Comparison of ENCODE assay signal across 25 mouse cellular contexts in genomic region chr5:150021805-150022204, GRCm38 (mm10). TPM values are rescaled to one million over a fixed set of nuclear protein-coding genes. Genes with fewer than 3 reads are reported as not detected.
DNase-seq lines count a peak whose midpoint lies in the region; ATAC-seq and TF ChIP-seq lines count a peak whose summit lies in the region.
"Had no signal": no experiment of that assay in that cellular context is flagged by ENCODE, and none has a peak within 500 bp of the region (broad histone marks: within the 10 kb centered on the region; RNA-seq: fewer than 3 reads in every experiment).

No protein-coding gene starts in this region.

- no peaks in the 10 kb centered on the region for H3K9me3 ChIP-seq in forebrain, embryonic 13.5 days (replicated peaks)
- no peaks in the 10 kb centered on the region for H3K9me3 ChIP-seq in forebrain, embryonic 12.5 days
- H3K9me3 ChIP-seq: forebrain, embryonic 15.5 days; hindbrain, embryonic 15.5 days had no signal

- H3K4me3 ChIP-seq in forebrain, embryonic 13.5 days = no peak overlapping the region
- H3K4me3 ChIP-seq in forebrain, embryonic 12.5 days (replicated peaks) = no peak overlapping the region
- H3K4me3 ChIP-seq: forebrain, embryonic 15.5 days; heart, embryonic 13.5 days; hindbrain, embryonic 12.5 days; hindbrain, embryonic 15.5 days had no signal

- WGBS in forebrain, embryonic 13.5 days = 37% methylated on average over 4 of the region's 4 CpGs
- whole genome bisulfite sequencing in forebrain, embryonic 12.5 days = 33% methylated on average over 4 of the region's 4 CpGs

- no peak overlapping the region for H3K9ac ChIP-seq in forebrain, embryonic 13.5 days
- H3K9ac ChIP-seq in forebrain, embryonic 12.5 days = no peak overlapping the region
- H3K9ac ChIP-seq: forebrain, embryonic 15.5 days; heart, embryonic 13.5 days; hindbrain, embryonic 12.5 days; hindbrain, embryonic 15.5 days had no signal

- H3K27me3 ChIP-seq in forebrain, embryonic 13.5 days = no peaks in the 10 kb centered on the region; the same call in 1 of the 2 replicates
- H3K27me3 ChIP-seq in forebrain, embryonic 12.5 days = no peaks in the 10 kb centered on the region
- H3K27me3 ChIP-seq: forebrain, embryonic 15.5 days; heart, embryonic 13.5 days; hindbrain, embryonic 12.5 days had no signal

- H3K4me2 ChIP-seq in forebrain, embryonic 13.5 days = no peak overlapping the region
- no peak overlapping the region for H3K4me2 ChIP-seq in forebrain, embryonic 12.5 days
- H3K4me2 ChIP-seq: forebrain, embryonic 15.5 days; heart, embryonic 13.5 days; hindbrain, embryonic 12.5 days; hindbrain, embryonic 15.5 days had no signal

- peaks cover 13% of the 10 kb centered on the region for H3K4me1 ChIP-seq in forebrain, embryonic 13.5 days
- peaks cover 5% of the 10 kb centered on the region; the same call in 1 of the 2 replicates for H3K4me1 ChIP-seq in forebrain, embryonic 12.5 days
- H3K4me1 ChIP-seq: heart, embryonic 13.5 days had no signal

- peak; percentile 54 for DNase-seq in heart, adult 11 months
- DNase-seq in heart, adult 18-20 months = no peak
- DNase-seq in brain, embryonic 14.5 days (ENCODE audit: low read depth) = peak; percentile 60
- DNase-seq in urinary bladder, postnatal 25 days (ENCODE audit: low spot score) = no peak
- DNase-seq: adrenal gland, adult 2 months; adrenal gland, postnatal 14 days; cerebellum, adult 18-20 months; cerebellum, adult 9-10 months; cerebellum, postnatal 36 days; gastrocnemius, postnatal 10 days; gastrocnemius, postnatal 36 days; heart, postnatal 14 days had no signal

- ATAC-seq in forebrain, embryonic 13.5 days = peak; percentile 63; the same call in 1 of the 2 replicates
- ATAC-seq in forebrain, embryonic 12.5 days (ENCODE audit: low FRiP score) = no peak
- ATAC-seq: CD4-positive, CD25-positive, alpha-beta regulatory T cell, adult 4 months; intestine, postnatal 0 days had no signal

- TF ChIP-seq POLR2A in brain, embryonic 14.5 days (IDR thresholded peaks at IDR 0.05; ENCODE audit: borderline replicate concordance, extremely low read depth, insufficient read depth, insufficient read length, poor library complexity, severe bottlenecking) = no peak

- H3K36me3 ChIP-seq in forebrain, embryonic 13.5 days (ENCODE audit: poor library complexity, severe bottlenecking) = no peaks in the 10 kb centered on the region
- H3K36me3 ChIP-seq in forebrain, embryonic 12.5 days (replicated peaks) = no peaks in the 10 kb centered on the region
- H3K36me3 ChIP-seq: forebrain, embryonic 15.5 days; heart, embryonic 13.5 days; hindbrain, embryonic 12.5 days; hindbrain, embryonic 15.5 days had no signal

- 0 out of 2 replicates have a peak overlapping the region, but pooled peaks have one; percentile 31 for H3K27ac ChIP-seq in forebrain, embryonic 13.5 days
- no peak overlapping the region for H3K27ac ChIP-seq in forebrain, embryonic 12.5 days
- H3K27ac ChIP-seq: forebrain, embryonic 15.5 days; heart, embryonic 13.5 days; hindbrain, embryonic 12.5 days; hindbrain, embryonic 15.5 days had no signal

- TF ChIP-seq CTCF in brain, embryonic 14.5 days (IDR thresholded peaks at IDR 0.05; ENCODE audit: borderline replicate concordance, extremely low read depth, insufficient read depth, insufficient read length) = no peak

RNA-seq across cellular contexts. Expression of gene Rxfp2, which starts 3.3 kb away (rescaled TPM):
- polyA plus RNA-seq in forebrain, embryonic 13.5 days (2015; fragmentation: Nextera tagmentation; extraction: Ambion mirVana) = 0.36 and 0.50 TPM in 2 replicates
- polyA plus RNA-seq in forebrain, embryonic 12.5 days (2016; fragmentation: Nextera tagmentation; extraction: Ambion mirVana) = 0.22 and 0.47 TPM in 2 replicates
- not detected for total RNA-seq in heart, adult 18-20 months (2021)
- polyA plus RNA-seq in brain, embryonic 14.5 days (2012; rRNA removed) = 0.78 and 1.1 TPM in 2 replicates
- total RNA-seq: adrenal gland, adult 2 months; gastrocnemius, adult 18-20 months; gastrocnemius, postnatal 10 days; gastrocnemius, postnatal 36 days; granulocyte monocyte progenitor cell, adult 5-6 weeks; heart, postnatal 14 days; hematopoietic stem cell, adult 5-6 weeks; MEL had no signal
- polyA plus RNA-seq: C2C12; CD4-positive, CD25-positive, alpha-beta regulatory T cell, adult 4 months; intestine, postnatal 0 days had no signal

Comparison
In these comparisons a context has a peak if more than half of its experiments do, and no peak if none do; other contexts are left out.
1. DNase-seq: peak in heart, adult 11 months (single experiment) and brain, embryonic 14.5 days (single experiment); none in heart, adult 18-20 months (0 of 2) and urinary bladder, postnatal 25 days (single experiment).